Mouse (Mus musculus): ENCODE data around the gene Mlip. TPM values are rescaled to one million over a fixed set of nuclear protein-coding genes. Genes with fewer than 3 reads are reported as not detected.
"Not testable (repeated sequence)": the region's sequence is repeated elsewhere in the genome, so short reads cannot be mapped to it uniquely, and the experiment has no call there.

Gene Mlip
- polyA plus RNA-seq, 1 experiment from 2014 or later, result 0.23 TPM

DNA sequence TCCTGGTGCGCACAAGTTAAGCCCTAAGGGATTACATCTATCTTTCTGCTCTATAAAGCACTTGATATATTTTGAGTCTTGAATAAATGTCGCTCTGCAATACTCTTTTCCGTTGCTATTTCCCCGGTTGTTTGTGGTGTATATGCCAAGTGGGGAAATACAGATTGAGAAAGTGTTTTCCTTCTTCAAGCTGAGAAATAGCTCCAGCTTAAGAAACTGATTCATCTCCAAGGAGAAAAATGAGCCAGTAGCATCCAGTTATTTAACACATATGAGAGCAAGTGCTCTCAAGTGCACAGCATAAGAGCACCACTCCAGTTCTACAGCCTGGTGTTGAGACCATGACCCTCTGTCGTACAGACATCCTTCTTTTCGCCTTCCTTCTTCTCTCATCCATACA lies 186.9 kb downstream of the Mlip start:
- H3K4me1 ChIP-seq, result no peaks in the 10 kb centered on the region
- no peak overlapping the region for H3K27ac ChIP-seq
- H3K9me3 ChIP-seq (replicated peaks), result no peaks in the 10 kb centered on the region
- H3K27me3 ChIP-seq, result no peaks in the 10 kb centered on the region
- WGBS, result 89% methylated on average over 6 of the region's 6 CpGs
- no peak overlapping the region for H3K9ac ChIP-seq
- H3K4me3 ChIP-seq, result no peak overlapping the region
- no peaks in the 10 kb centered on the region for H3K36me3 ChIP-seq (ENCODE audit: poor library complexity, severe bottlenecking)
- no peak overlapping the region for H3K4me2 ChIP-seq
- ATAC-seq, result no peak

DNA sequence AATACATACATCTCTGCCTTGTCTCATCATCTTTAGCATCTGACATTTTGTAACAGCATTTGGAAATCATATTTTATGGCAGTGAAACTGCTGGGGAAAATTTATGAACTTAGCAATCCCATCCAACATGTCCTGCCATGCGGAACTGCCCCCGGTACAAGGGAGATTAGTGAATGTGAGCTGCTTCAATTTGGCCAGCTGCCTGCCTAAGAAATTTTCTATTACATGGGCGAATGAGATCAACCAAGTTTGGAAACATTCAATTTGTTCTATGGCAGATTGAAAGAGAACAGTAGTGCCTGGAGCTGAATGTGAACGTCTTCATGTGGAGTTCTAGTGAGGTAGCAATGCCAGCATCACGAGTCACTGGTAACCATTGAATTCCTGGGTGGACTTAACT lies 191.0 kb downstream of the Mlip start:
- H3K9ac ChIP-seq, result no peak overlapping the region
- ATAC-seq, result no peak
- no peak overlapping the region for H3K4me2 ChIP-seq
- no peaks in the 10 kb centered on the region for H3K4me1 ChIP-seq
- no peak overlapping the region for H3K27ac ChIP-seq
- H3K4me3 ChIP-seq, result no peak overlapping the region
- no peaks in the 10 kb centered on the region for H3K9me3 ChIP-seq (replicated peaks)
- H3K36me3 ChIP-seq (ENCODE audit: poor library complexity, severe bottlenecking), result no peaks in the 10 kb centered on the region
- WGBS, result 61% methylated on average over 5 of the region's 5 CpGs
- no peaks in the 10 kb centered on the region for H3K27me3 ChIP-seq

DNA sequence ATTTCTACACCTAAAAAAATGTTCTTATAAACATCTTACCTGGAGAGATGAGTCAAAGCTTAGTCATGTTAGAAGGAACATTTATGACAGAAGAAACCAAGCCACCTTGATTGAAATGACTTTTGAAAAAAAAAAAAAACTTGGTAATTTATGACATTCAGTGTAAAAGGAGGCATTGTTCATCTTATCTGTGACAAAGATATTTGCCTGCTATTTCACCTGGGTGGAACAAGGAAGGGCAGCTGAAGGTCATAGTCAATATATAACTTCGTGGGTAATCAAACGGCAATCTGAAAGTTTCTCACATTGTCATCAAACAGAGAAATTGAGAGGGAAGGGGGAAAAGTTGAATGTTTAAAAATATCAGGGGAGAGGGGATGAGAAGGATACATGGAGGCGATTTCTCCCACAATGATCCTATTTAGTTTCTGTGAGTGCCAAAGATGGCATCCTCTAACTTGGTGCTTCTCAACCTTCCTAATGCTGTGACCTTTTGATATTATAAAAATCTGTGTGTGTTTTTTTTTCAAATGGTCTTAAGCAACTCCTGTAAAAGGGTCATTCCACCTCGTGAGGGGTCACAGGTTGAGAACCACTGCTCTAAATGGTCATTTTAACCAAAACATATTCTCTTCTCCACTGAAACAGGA lies 192.4 kb downstream of the Mlip start:
- Histone ChIP-seq H3K4me1 (no peaks in the 10 kb centered on the region), H3K9ac (no peak overlapping the region), H3K36me3 (ENCODE audit: poor library complexity, severe bottlenecking) (no peaks in the 10 kb centered on the region), H3K9me3 (replicated peaks) (no peaks in the 10 kb centered on the region), H3K4me2 (no peak overlapping the region), H3K27me3 (no peaks in the 10 kb centered on the region), H3K27ac (no peak overlapping the region), H3K4me3 (no peak overlapping the region)
- ATAC-seq, result no peak
- 88% methylated on average over 4 of the region's 4 CpGs for WGBS

DNA sequence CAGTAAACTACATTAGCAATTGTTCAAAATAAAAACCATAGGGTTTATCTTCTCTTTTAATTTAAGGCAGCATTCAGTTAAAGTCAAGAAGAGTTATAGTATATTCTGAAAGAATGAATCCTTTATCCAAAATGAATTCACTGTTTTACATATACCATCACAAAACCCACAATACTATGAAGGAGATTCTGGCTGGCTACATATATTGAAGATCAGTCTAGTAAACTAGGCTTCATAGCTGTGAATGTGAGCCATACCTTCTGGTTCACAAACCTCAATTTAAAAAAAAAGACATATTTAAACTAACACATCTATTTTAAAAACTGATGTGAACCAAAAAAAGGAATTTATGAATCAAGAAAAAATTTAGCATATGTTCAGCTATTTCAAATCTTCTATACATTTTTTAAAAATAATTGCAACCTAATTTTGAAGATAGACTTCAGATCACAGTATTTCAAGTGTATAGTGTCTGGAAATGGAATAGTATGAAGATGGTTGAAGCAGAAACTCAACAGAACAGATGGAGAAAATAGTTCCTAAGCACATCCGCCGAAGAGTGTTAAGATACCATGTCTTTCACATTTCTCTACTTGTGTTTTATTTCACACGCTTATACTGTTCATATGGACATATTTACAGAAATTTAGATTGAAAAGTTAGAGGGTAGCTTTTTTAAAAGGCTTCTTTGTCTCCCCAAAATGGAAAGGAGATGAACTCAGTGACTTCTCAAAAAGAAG lies 204.1 kb downstream of the Mlip start:
- no peaks in the 10 kb centered on the region for H3K4me1 ChIP-seq
- no peaks in the 10 kb centered on the region for H3K9me3 ChIP-seq (replicated peaks)
- 96% methylated on average over 3 of the region's 3 CpGs for WGBS
- H3K4me2 ChIP-seq, result no peak overlapping the region
- H3K27ac ChIP-seq, result no peak overlapping the region
- H3K4me3 ChIP-seq, result no peak overlapping the region
- ATAC-seq, result peak; percentile 45; the same call in 1 of the 2 replicates
- H3K27me3 ChIP-seq, result no peaks in the 10 kb centered on the region
- H3K36me3 ChIP-seq (ENCODE audit: poor library complexity, severe bottlenecking), result no peaks in the 10 kb centered on the region
- H3K9ac ChIP-seq, result no peak overlapping the region

DNA sequence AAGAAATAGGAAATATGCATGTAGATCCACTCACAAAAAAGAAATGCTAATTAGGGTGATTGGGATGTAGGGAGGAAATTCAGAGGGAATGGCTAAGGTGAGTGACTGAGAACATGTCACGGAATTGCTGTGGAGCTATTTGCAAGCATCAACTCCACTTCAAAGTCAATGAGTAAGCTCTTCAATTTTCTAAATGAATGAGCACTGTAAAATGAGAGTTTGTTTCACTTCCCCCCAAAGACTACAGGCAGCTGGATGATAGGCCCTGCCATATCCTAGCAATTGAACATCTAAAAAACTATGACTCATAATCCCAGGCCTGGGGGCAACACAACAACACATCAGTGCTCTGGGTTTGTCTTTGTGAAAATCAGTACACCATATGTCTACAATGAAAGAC lies 233.0 kb downstream of the Mlip start:
- ATAC-seq, result no peak
- Histone ChIP-seq H3K36me3 (ENCODE audit: poor library complexity, severe bottlenecking) (no peaks in the 10 kb centered on the region), H3K27ac (no peak overlapping the region), H3K9ac (no peak overlapping the region), H3K4me3 (no peak overlapping the region), H3K27me3 (no peaks in the 10 kb centered on the region), H3K4me2 (no peak overlapping the region), H3K4me1 (no peaks in the 10 kb centered on the region), H3K9me3 (replicated peaks) (no peaks in the 10 kb centered on the region)
- 83% methylated on average over 1 of the region's 1 CpGs for WGBS

DNA sequence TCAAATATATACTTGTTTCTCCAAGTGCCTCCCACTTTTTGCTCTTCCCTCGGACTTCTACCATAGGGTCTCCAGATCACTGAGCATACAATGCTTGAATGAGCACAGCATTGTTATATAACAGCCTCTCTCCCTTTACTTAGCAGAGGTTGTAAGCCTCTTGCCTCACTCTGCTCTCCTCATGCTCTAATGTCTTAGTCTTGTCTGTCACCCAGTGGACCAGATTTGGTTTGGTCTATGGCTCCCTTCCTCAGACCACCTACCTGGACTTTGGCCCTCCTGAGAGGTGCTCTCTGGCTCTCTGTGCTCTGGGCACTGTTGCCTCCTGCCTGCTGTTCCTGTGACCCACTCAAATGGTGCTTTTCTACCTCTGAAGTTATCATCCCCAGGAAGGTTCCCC lies 255.9 kb downstream of the Mlip start:
- Histone ChIP-seq H3K27me3 (no peaks in the 10 kb centered on the region), H3K27ac (no peak overlapping the region), H3K9ac (no peak overlapping the region), H3K36me3 (ENCODE audit: poor library complexity, severe bottlenecking) (no peaks in the 10 kb centered on the region), H3K4me2 (no peak overlapping the region), H3K4me1 (no peaks in the 10 kb centered on the region), H3K9me3 (replicated peaks) (no peaks in the 10 kb centered on the region), H3K4me3 (no peak overlapping the region)
- 62% methylated on average over 1 of the region's 1 CpGs for WGBS
- no peak for ATAC-seq

DNA sequence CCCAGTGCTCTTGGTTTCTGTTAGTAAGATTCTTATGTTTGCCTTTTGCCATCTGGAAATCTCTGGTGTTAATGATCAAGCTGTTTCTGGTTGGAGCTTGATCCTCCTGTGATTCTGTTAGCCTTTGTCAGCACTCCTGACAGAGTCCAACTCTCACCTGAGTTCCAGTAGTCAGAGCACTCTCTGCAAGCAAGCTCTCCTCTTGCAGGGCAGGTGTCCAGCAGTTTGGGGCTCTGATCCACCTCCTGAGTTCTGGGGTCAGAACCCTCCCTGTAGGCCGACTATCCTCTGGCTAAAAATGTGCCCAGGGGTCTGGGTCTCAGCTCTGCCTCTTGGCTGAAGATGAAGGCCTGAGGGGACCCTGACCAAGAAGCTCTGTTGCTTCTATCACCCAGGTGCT lies 269.5 kb downstream of the Mlip start:
- H3K4me2 ChIP-seq; H3K9me3 ChIP-seq (replicated peaks); H3K27ac ChIP-seq; H3K27me3 ChIP-seq; H3K4me3 ChIP-seq; H3K9ac ChIP-seq; H3K4me1 ChIP-seq; H3K36me3 ChIP-seq (ENCODE audit: poor library complexity, severe bottlenecking); ATAC-seq: not testable (repeated sequence)
- WGBS, result 78% methylated on average over 1 of the region's 1 CpGs

DNA sequence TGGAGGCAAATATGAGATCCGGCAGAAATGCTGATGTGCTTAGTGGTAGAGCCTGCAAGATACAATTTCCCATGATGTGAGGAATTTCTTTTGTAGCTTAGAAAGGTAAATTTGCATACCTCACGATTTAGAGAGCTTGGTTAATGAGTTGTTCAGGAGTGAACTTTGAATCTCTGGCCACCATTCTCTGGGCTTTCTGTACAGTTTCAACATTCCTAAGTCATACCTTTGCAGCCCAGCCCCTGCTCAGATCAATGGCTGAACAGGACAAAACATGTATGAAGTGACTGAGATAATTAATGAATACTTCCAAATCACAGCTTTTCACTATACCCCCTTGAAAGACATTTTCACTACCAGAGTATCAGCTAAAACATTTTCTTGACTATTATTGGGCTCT lies 281.1 kb downstream of the Mlip start:
- Histone ChIP-seq H3K9ac (no peak overlapping the region), H3K27ac (no peak overlapping the region), H3K4me2 (no peak overlapping the region), H3K27me3 (no peaks in the 10 kb centered on the region), H3K9me3 (replicated peaks) (no peaks in the 10 kb centered on the region), H3K36me3 (ENCODE audit: poor library complexity, severe bottlenecking) (no peaks in the 10 kb centered on the region), H3K4me1 (no peaks in the 10 kb centered on the region), H3K4me3 (no peak overlapping the region)
- ATAC-seq, result no peak
- 78% methylated on average over 2 of the region's 2 CpGs for WGBS

DNA sequence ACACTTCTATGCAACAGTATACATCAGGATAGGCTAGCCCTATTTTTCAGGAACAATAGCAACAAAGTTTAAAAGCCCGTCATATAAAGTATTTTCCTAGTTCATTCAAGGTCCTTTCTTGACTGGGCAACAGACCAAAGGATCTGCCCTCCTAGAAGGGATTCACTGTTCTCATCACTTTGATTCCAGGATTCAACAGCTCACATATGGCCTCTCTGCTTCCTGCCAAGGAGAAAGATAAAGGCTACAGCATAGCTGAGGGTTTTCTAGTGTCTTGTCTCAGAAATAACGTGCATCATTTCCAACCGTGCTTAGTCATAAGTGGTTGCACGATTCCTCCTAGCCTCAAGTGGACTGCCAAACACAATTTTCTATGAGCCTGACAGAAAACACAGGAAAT lies 296.2 kb downstream of the Mlip start:
- no peak overlapping the region for H3K4me3 ChIP-seq
- no peaks in the 10 kb centered on the region for H3K27me3 ChIP-seq
- no peaks in the 10 kb centered on the region for H3K36me3 ChIP-seq (ENCODE audit: poor library complexity, severe bottlenecking)
- H3K9me3 ChIP-seq (replicated peaks), result no peaks in the 10 kb centered on the region
- H3K9ac ChIP-seq, result no peak overlapping the region
- WGBS, result 87% methylated on average over 4 of the region's 4 CpGs
- H3K4me2 ChIP-seq, result no peak overlapping the region
- ATAC-seq, result no peak
- H3K4me1 ChIP-seq, result no peaks in the 10 kb centered on the region
- H3K27ac ChIP-seq, result no peak overlapping the region

DNA sequence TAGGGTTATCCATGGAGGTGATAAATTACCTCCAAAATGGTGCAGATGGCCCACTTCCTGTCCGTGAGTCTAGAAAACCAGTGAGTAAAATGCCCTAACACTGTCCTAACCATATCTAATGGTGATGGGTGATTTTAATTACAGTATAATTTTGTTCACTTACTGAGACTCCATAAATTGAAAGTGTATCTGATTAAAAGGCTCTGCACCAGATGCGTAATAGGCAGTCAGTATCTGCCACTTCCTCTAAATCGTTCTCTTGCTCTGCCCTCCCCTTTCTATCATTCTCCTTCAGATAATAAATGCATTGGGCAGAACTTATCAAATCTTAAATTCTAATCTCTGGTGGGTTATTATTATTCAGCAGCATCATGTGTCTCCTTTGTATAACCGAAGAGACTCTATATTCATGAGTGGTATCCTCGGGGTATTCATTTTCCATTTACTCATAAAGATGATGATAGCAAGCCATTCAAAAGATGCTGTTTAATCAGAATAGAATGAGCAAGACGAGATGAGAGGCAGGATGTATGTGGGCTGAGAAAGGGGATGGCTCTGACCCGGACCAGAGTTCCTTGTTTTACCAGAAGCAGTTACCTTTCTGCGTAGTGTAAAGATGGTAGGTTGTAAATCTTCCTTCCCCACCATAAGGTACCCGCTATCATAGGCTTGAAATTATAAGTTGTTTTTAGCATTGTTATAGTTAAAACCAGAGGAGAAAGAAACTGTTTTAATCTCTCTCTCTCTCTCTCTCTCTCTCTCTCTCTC lies 298.2 kb downstream of the Mlip start:
- no peak overlapping the region for H3K9ac ChIP-seq
- no peaks in the 10 kb centered on the region for H3K9me3 ChIP-seq (replicated peaks)
- no peak overlapping the region for H3K27ac ChIP-seq
- no peaks in the 10 kb centered on the region for H3K27me3 ChIP-seq
- H3K4me1 ChIP-seq, result no peaks in the 10 kb centered on the region
- H3K4me2 ChIP-seq, result no peak overlapping the region
- H3K36me3 ChIP-seq (ENCODE audit: poor library complexity, severe bottlenecking), result no peaks in the 10 kb centered on the region
- no peak overlapping the region for H3K4me3 ChIP-seq
- WGBS, result 86% methylated on average over 9 of the region's 9 CpGs
- ATAC-seq, result no peak
